Mouse (Mus musculus) midbrain, embryonic 12.5 days (tissue): Measurements from ENCODE around the gene Slc22a29. TPM values are rescaled to one million over a fixed set of nuclear protein-coding genes. Genes with fewer than 3 reads are reported as not detected.

Experiments used
- polyA plus RNA-seq: library from polyadenylated mRNA; unstranded; fragments of >200 nt; fragmentation: Nextera tagmentation; extraction: Ambion mirVana; gene quantifications from 2 replicates; pipeline ENCODE4 v1.2.1, GENCODE M21; 2016

Slc22a29 gene
- polyA plus RNA-seq, 1 experiment from 2014 or later, result 0.19 TPM

Other genes starting within 250 kb of the Slc22a29 start
- not detected in 2 replicates for gene Slc22a28, start 86.9 kb downstream of the Slc22a29 start, polyA plus RNA-seq
- not detected in 2 replicates for gene Slc22a30, start 186.2 kb upstream of the Slc22a29 start, polyA plus RNA-seq